Mouse (Mus musculus): ENCODE measurements around the gene Cfap54. TPM values are rescaled to one million over a fixed set of nuclear protein-coding genes. Genes with fewer than 3 reads are reported as not detected.

The Cfap54 gene
- 1.6 and 2.5 TPM in 2 replicates for polyA plus RNA-seq (2021; fragmentation: Nextera tagmentation)
- long read RNA-seq, experiment 1, partial matches to known transcripts: 2 of 3 reads
- long read RNA-seq, experiment 1, other reads (novel, unspliced or antisense): 1 of 3 reads
- long read RNA-seq, experiment 2, partial matches to known transcripts: 1 of 6 reads
- long read RNA-seq, experiment 2, other reads (novel, unspliced or antisense): 5 of 6 reads

DNA sequence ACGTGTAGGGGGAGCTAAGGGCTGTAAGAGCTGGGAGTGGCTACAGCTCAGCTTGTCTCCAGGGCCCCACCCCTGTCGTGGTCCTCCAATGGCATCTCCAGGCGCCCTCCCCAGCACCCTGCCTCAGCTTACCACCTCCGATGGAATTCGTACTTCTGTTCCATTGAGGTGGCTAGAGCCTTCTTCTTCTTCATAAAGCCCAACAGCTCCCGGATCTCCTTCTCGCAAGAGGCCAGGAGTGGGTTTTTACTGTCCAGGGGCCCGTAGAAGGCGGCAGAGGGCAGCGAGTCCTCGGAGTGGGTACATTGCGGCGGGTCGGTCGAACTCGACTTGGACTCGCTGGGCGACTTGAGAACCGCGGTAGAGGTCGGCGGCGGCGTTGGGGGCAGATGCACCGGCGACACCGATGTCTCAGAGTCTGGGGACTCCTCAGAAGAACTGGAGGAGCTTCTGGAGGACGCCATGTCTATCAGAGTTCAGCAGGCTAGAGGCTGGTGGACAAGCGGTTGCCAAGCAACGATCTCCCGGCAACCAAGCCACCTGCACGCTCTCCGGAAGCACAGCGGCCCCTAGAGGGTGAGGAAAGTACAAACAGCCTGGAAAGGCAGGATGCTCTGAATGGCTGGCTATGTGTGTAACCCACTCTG lies at the start of gene Cfap54:
Gene Cfap54, minus strand, starts transcription at position 486 of the 647 bp plus-strand sequence.

Other genes with a start within 250 kb of the Cfap54 start
- gene Cdk17, start 79.3 kb upstream of the Cfap54 start, polyA plus RNA-seq (2021; fragmentation: Nextera tagmentation): 20.2 and 20.5 TPM in 2 replicates
- 1.6 TPM in 2 replicates for gene Elk3, start 229.5 kb upstream of the Cfap54 start, polyA plus RNA-seq (2021; fragmentation: Nextera tagmentation)

All from layer of hippocampus, adult 6 months (tissue).